Mouse (Mus musculus): ENCODE data around the gene Ntpcr.

The Ntpcr gene

GRCm38 (mm10) chr8:125757106-125757496, 27.3 kb downstream of the Ntpcr start:
- in situ Hi-C loops (cut with MboI; ENCODE audit: low pct_unique_long_range_greater_than_20kb in 1 of 2, low sequenced_read_pairs in 2 of 2, unreplicated experiment in 1 of 2), result no loop called here

- in situ Hi-C loops (cut with MboI; ENCODE audit: low pct_unique_long_range_greater_than_20kb in 1 of 2, low sequenced_read_pairs in 2 of 2, unreplicated experiment in 1 of 2), result no loop called here
Measured at GRCm38 (mm10) chr8:125759022-125759421, 29.3 kb downstream of the Ntpcr start.

- in situ Hi-C loops (cut with MboI; ENCODE audit: low pct_unique_long_range_greater_than_20kb in 1 of 2, low sequenced_read_pairs in 2 of 2, unreplicated experiment in 1 of 2), result no loop called here
Measured at GRCm38 (mm10) chr8:125763066-125763786, 33.5 kb downstream of the Ntpcr start.

GRCm38 (mm10) chr8:125768079-125768478, 38.3 kb downstream of the Ntpcr start:
- in situ Hi-C loops (cut with MboI; ENCODE audit: low pct_unique_long_range_greater_than_20kb in 1 of 2, low sequenced_read_pairs in 2 of 2, unreplicated experiment in 1 of 2), result no loop called here

GRCm38 (mm10) chr8:125772300-125772699, 42.5 kb downstream of the Ntpcr start:
- in situ Hi-C loops (cut with MboI; ENCODE audit: low pct_unique_long_range_greater_than_20kb in 1 of 2, low sequenced_read_pairs in 2 of 2, unreplicated experiment in 1 of 2), result no loop called here

GRCm38 (mm10) chr8:125773281-125773803, 43.6 kb downstream of the Ntpcr start:
- in situ Hi-C loops (cut with MboI; ENCODE audit: low pct_unique_long_range_greater_than_20kb in 1 of 2, low sequenced_read_pairs in 2 of 2, unreplicated experiment in 1 of 2), result no loop called here

- in situ Hi-C loops (cut with MboI; ENCODE audit: low pct_unique_long_range_greater_than_20kb in 1 of 2, low sequenced_read_pairs in 2 of 2, unreplicated experiment in 1 of 2), result no loop called here
Measured at GRCm38 (mm10) chr8:125775031-125775430, 45.3 kb downstream of the Ntpcr start.

- in situ Hi-C loops (cut with MboI; ENCODE audit: low pct_unique_long_range_greater_than_20kb in 1 of 2, low sequenced_read_pairs in 2 of 2, unreplicated experiment in 1 of 2), result no loop called here
Measured at GRCm38 (mm10) chr8:125776314-125776713, 46.6 kb downstream of the Ntpcr start.

- in situ Hi-C loops (cut with MboI; ENCODE audit: low pct_unique_long_range_greater_than_20kb in 1 of 2, low sequenced_read_pairs in 2 of 2, unreplicated experiment in 1 of 2), result no loop called here
Measured at GRCm38 (mm10) chr8:125776800-125777199, 47.0 kb downstream of the Ntpcr start.

GRCm38 (mm10) chr8:125777478-125778164, 47.9 kb downstream of the Ntpcr start:
- in situ Hi-C loops (cut with MboI; ENCODE audit: low pct_unique_long_range_greater_than_20kb in 1 of 2, low sequenced_read_pairs in 2 of 2, unreplicated experiment in 1 of 2), result no loop called here

- in situ Hi-C loops (cut with MboI; ENCODE audit: low pct_unique_long_range_greater_than_20kb in 1 of 2, low sequenced_read_pairs in 2 of 2, unreplicated experiment in 1 of 2), result no loop called here
Measured at GRCm38 (mm10) chr8:125778919-125779318, 49.2 kb downstream of the Ntpcr start.

GRCm38 (mm10) chr8:125779656-125780055, 49.9 kb downstream of the Ntpcr start:
- in situ Hi-C loops (cut with MboI; ENCODE audit: low pct_unique_long_range_greater_than_20kb in 1 of 2, low sequenced_read_pairs in 2 of 2, unreplicated experiment in 1 of 2), result no loop called here

GRCm38 (mm10) chr8:125782161-125782560, 52.4 kb downstream of the Ntpcr start:
- in situ Hi-C loops (cut with MboI; ENCODE audit: low pct_unique_long_range_greater_than_20kb in 1 of 2, low sequenced_read_pairs in 2 of 2, unreplicated experiment in 1 of 2), result no loop called here

- in situ Hi-C loops (cut with MboI; ENCODE audit: low pct_unique_long_range_greater_than_20kb in 1 of 2, low sequenced_read_pairs in 2 of 2, unreplicated experiment in 1 of 2), result no loop called here
Measured at GRCm38 (mm10) chr8:125786886-125787285, 57.1 kb downstream of the Ntpcr start.

- in situ Hi-C loops (cut with MboI; ENCODE audit: low pct_unique_long_range_greater_than_20kb in 1 of 2, low sequenced_read_pairs in 2 of 2, unreplicated experiment in 1 of 2), result no loop called here
Measured at GRCm38 (mm10) chr8:125792816-125793455, 63.2 kb downstream of the Ntpcr start.

- in situ Hi-C loops (cut with MboI; ENCODE audit: low pct_unique_long_range_greater_than_20kb in 1 of 2, low sequenced_read_pairs in 2 of 2, unreplicated experiment in 1 of 2), result no loop called here
Measured at GRCm38 (mm10) chr8:125795341-125795740, 65.6 kb downstream of the Ntpcr start.

GRCm38 (mm10) chr8:125796970-125797369, 67.2 kb downstream of the Ntpcr start:
- in situ Hi-C loops (cut with MboI; ENCODE audit: low pct_unique_long_range_greater_than_20kb in 1 of 2, low sequenced_read_pairs in 2 of 2, unreplicated experiment in 1 of 2), result no loop called here
